Mouse (Mus musculus) testis, adult 2 months (tissue): ENCODE data around the gene Ndrg3.

Experiments used
- CTCF ChIP-seq: fragments of 200-500 bp; IDR thresholded peaks from 2 replicates; pipeline ENCODE4 v1.5.1; 2012; ENCODE audit warnings: low read depth, mild to moderate bottlenecking, inconsistent platforms, low read length, moderate library complexity; ENCODE audit not compliant: control insufficient read depth, insufficient read depth, insufficient replicate concordance
- POLR2A ChIP-seq: fragments of 200-500 bp; IDR thresholded peaks from 2 replicates; pipeline ENCODE4 v1.6.1; 2012; ENCODE audit warnings: low read depth, mild to moderate bottlenecking, inconsistent platforms, low read length, moderate library complexity; ENCODE audit not compliant: control insufficient read depth

- TF ChIP-seq CTCF (no peak), POLR2A (no peak)
Measured at GRCm38 (mm10) chr2:157041421-157041820, 49.6 kb upstream of the Ndrg3 start.
